Mouse (Mus musculus): ENCODE measurements at regions not wholly inside any gene's neighbourhood (a gene's known extent, or its start where the extent isn't known, plus 50 kb on each side); places are given as distances from the start of the nearest gene placed in this dataset.

GRCm38 (mm10) chr2:94590494-94590893 lies 152.6 kb upstream of the Api5 start:
- no peak overlapping the region for H3K4me3 ChIP-seq (ENCODE audit: low read depth, low read length)
- no peaks in the 10 kb centered on the region; the same call in 1 of the 2 replicates for H3K9me3 ChIP-seq (replicated peaks; ENCODE audit: control insufficient read depth, insufficient read depth, low read length, poor library complexity, severe bottlenecking)
- no peaks in the 10 kb centered on the region for H3K4me1 ChIP-seq (ENCODE audit: control insufficient read depth, insufficient read depth, low read length)
- H3K27me3 ChIP-seq (ENCODE audit: control insufficient read depth, insufficient read depth, low read length, poor library complexity, severe bottlenecking): peaks cover 1% of the 10 kb centered on the region
- H3K9ac ChIP-seq (ENCODE audit: low read depth, poor library complexity, severe bottlenecking): no peak overlapping the region
- H3K27ac ChIP-seq (ENCODE audit: insufficient read depth, low read length): no peak overlapping the region
- H3K36me3 ChIP-seq (ENCODE audit: control insufficient read depth, insufficient read depth, low read length, poor library complexity, severe bottlenecking): no peaks in the 10 kb centered on the region
- TF ChIP-seq POLR2A (IDR thresholded peaks at IDR 0.05; ENCODE audit: insufficient read depth, low read length) (no peak), CTCF (IDR thresholded peaks at IDR 0.05; ENCODE audit: low read depth, low read length) (no peak), EP300 (IDR thresholded peaks at IDR 0.05; ENCODE audit: insufficient read depth, low read depth, low read length) (no peak)

GRCm38 (mm10) chr2:94587255-94587654 lies 149.3 kb upstream of the Api5 start:
- TF ChIP-seq CTCF (IDR thresholded peaks at IDR 0.05; ENCODE audit: low read depth, low read length) (no peak), POLR2A (IDR thresholded peaks at IDR 0.05; ENCODE audit: insufficient read depth, low read length) (no peak), EP300 (IDR thresholded peaks at IDR 0.05; ENCODE audit: insufficient read depth, low read depth, low read length) (no peak)
- Histone ChIP-seq H3K36me3 (ENCODE audit: control insufficient read depth, insufficient read depth, low read length, poor library complexity, severe bottlenecking) (no peaks in the 10 kb centered on the region), H3K27ac (ENCODE audit: insufficient read depth, low read length) (no peak overlapping the region)

DNA sequence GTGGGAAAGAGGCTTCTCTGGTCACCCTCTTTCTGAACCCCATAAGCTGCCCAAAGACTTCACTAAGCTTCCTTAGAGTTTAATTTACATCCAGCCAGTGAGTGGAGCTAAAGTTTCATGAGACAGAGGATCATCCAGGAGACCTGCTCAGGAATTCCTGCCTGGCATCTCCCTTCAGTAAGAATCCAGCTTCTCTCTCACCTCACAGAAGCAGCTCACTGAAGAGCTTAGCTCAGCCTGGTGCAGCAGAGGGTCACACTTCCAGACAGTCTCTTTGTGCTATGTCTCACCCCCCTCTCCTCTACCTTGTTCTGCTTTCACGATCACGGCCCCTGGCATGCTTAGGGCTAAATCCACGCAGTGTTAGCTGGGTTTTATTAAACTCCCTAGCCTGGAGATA lies 133.7 kb upstream of the Api5 start:
- H3K9ac ChIP-seq (ENCODE audit: low read depth, poor library complexity, severe bottlenecking): no peak overlapping the region
- no peak overlapping the region for H3K27ac ChIP-seq (ENCODE audit: insufficient read depth, low read length)
- H3K27me3 ChIP-seq (ENCODE audit: control insufficient read depth, insufficient read depth, low read length, poor library complexity, severe bottlenecking): no peaks in the 10 kb centered on the region
- no peaks in the 10 kb centered on the region for H3K4me1 ChIP-seq (ENCODE audit: control insufficient read depth, insufficient read depth, low read length)
- no peak overlapping the region for H3K4me3 ChIP-seq (ENCODE audit: low read depth, low read length)
- TF ChIP-seq POLR2A (IDR thresholded peaks at IDR 0.05; ENCODE audit: insufficient read depth, low read length) (no peak), EP300 (IDR thresholded peaks at IDR 0.05; ENCODE audit: insufficient read depth, low read depth, low read length) (no peak), CTCF (IDR thresholded peaks at IDR 0.05; ENCODE audit: low read depth, low read length) (no peak)
- no peaks in the 10 kb centered on the region for H3K36me3 ChIP-seq (ENCODE audit: control insufficient read depth, insufficient read depth, low read length, poor library complexity, severe bottlenecking)
- H3K9me3 ChIP-seq (replicated peaks; ENCODE audit: control insufficient read depth, insufficient read depth, low read length, poor library complexity, severe bottlenecking): no peaks in the 10 kb centered on the region

More at GRCm38 (mm10) chr2:94587255-94587654, 149.3 kb upstream of the Api5 start:
- H3K9me3 ChIP-seq (replicated peaks; ENCODE audit: control insufficient read depth, insufficient read depth, low read length, poor library complexity, severe bottlenecking): no peaks in the 10 kb centered on the region; the same call in 1 of the 2 replicates
- H3K4me1 ChIP-seq (ENCODE audit: control insufficient read depth, insufficient read depth, low read length): no peaks in the 10 kb centered on the region
- no peak overlapping the region for H3K4me3 ChIP-seq (ENCODE audit: low read depth, low read length)
- no peak overlapping the region for H3K9ac ChIP-seq (ENCODE audit: low read depth, poor library complexity, severe bottlenecking)
- peaks cover 1% of the 10 kb centered on the region for H3K27me3 ChIP-seq (ENCODE audit: control insufficient read depth, insufficient read depth, low read length, poor library complexity, severe bottlenecking)

- H3K36me3 ChIP-seq (ENCODE audit: control insufficient read depth, insufficient read depth, low read length, poor library complexity, severe bottlenecking): no peaks in the 10 kb centered on the region
- H3K27me3 ChIP-seq (ENCODE audit: control insufficient read depth, insufficient read depth, low read length, poor library complexity, severe bottlenecking): no peaks in the 10 kb centered on the region
- H3K27ac ChIP-seq (ENCODE audit: insufficient read depth, low read length): no peak overlapping the region
- no peak overlapping the region for H3K9ac ChIP-seq (ENCODE audit: low read depth, poor library complexity, severe bottlenecking)
- TF ChIP-seq POLR2A (IDR thresholded peaks at IDR 0.05; ENCODE audit: insufficient read depth, low read length): no peak
- no peak for TF ChIP-seq CTCF (IDR thresholded peaks at IDR 0.05; ENCODE audit: low read depth, low read length)
- no peak for TF ChIP-seq EP300 (IDR thresholded peaks at IDR 0.05; ENCODE audit: insufficient read depth, low read depth, low read length)
- H3K9me3 ChIP-seq (replicated peaks; ENCODE audit: control insufficient read depth, insufficient read depth, low read length, poor library complexity, severe bottlenecking): no peaks in the 10 kb centered on the region
- no peak overlapping the region for H3K4me3 ChIP-seq (ENCODE audit: low read depth, low read length)
- H3K4me1 ChIP-seq (ENCODE audit: control insufficient read depth, insufficient read depth, low read length): no peaks in the 10 kb centered on the region
These were observed 103.4 kb upstream of the Api5 start for GRCm38 (mm10) chr2:94541230-94541905.

DNA sequence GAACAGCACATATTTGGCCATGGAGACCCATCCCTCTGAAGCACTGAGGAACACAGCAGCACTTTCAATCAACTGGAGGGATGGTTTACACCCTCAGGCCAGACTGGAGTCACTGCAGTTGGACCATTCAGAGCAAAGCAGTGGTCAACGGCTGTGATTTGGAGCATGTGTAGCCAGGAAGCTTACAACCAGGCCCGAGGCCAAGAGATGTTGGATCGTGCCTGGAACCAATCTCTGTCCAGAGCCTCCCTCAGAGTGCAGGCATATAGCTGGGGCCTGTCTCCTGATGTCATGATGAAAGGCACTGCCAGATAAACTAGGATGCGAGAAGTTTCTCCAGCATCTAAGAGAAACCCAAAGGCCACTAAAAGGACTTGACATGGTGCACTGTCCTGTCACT lies 98.7 kb upstream of the Api5 start:
- H3K9me3 ChIP-seq (replicated peaks; ENCODE audit: control insufficient read depth, insufficient read depth, low read length, poor library complexity, severe bottlenecking): no peaks in the 10 kb centered on the region
- no peak overlapping the region for H3K27ac ChIP-seq (ENCODE audit: insufficient read depth, low read length)
- no peak for TF ChIP-seq EP300 (IDR thresholded peaks at IDR 0.05; ENCODE audit: insufficient read depth, low read depth, low read length)
- TF ChIP-seq POLR2A (IDR thresholded peaks at IDR 0.05; ENCODE audit: insufficient read depth, low read length): no peak
- no peak for TF ChIP-seq CTCF (IDR thresholded peaks at IDR 0.05; ENCODE audit: low read depth, low read length)
- no peak overlapping the region for H3K4me3 ChIP-seq (ENCODE audit: low read depth, low read length)
- H3K27me3 ChIP-seq (ENCODE audit: control insufficient read depth, insufficient read depth, low read length, poor library complexity, severe bottlenecking): no peaks in the 10 kb centered on the region
- H3K36me3 ChIP-seq (ENCODE audit: control insufficient read depth, insufficient read depth, low read length, poor library complexity, severe bottlenecking): no peaks in the 10 kb centered on the region
- H3K4me1 ChIP-seq (ENCODE audit: control insufficient read depth, insufficient read depth, low read length): no peaks in the 10 kb centered on the region
- no peak overlapping the region for H3K9ac ChIP-seq (ENCODE audit: low read depth, poor library complexity, severe bottlenecking)

DNA sequence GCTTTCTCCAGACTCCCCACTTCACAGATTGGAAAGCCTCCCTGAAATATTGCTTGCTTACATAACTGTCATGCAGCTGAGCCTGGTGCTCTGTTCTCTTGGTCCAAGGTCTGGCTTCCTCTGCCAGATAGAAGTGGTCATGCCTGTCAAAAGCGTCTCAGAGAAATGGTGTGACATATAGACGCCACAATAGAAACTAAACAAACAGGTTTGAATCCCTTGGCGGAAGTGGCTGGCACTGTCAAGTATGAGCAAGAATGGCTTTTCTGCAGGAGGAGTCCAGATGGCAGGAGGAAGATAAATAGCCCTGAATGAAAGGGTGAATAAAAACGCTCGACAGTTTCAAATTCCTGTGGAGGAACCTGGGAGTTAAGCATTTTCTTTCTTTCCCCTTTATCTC lies 93.2 kb upstream of the Api5 start:
- Histone ChIP-seq H3K27ac (ENCODE audit: insufficient read depth, low read length) (no peak overlapping the region), H3K27me3 (ENCODE audit: control insufficient read depth, insufficient read depth, low read length, poor library complexity, severe bottlenecking) (no peaks in the 10 kb centered on the region; the same call in 1 of the 2 replicates), H3K9me3 (replicated peaks; ENCODE audit: control insufficient read depth, insufficient read depth, low read length, poor library complexity, severe bottlenecking) (no peaks in the 10 kb centered on the region), H3K9ac (ENCODE audit: low read depth, poor library complexity, severe bottlenecking) (no peak overlapping the region), H3K4me3 (ENCODE audit: low read depth, low read length) (no peak overlapping the region), H3K36me3 (ENCODE audit: control insufficient read depth, insufficient read depth, low read length, poor library complexity, severe bottlenecking) (no peaks in the 10 kb centered on the region), H3K4me1 (ENCODE audit: control insufficient read depth, insufficient read depth, low read length) (no peaks in the 10 kb centered on the region)
- no peak for TF ChIP-seq EP300 (IDR thresholded peaks at IDR 0.05; ENCODE audit: insufficient read depth, low read depth, low read length)
- no peak for TF ChIP-seq POLR2A (IDR thresholded peaks at IDR 0.05; ENCODE audit: insufficient read depth, low read length)
- TF ChIP-seq CTCF (IDR thresholded peaks at IDR 0.05; ENCODE audit: low read depth, low read length): no peak

Data from ES-Bruce4 (cell line).